Mouse (Mus musculus): ENCODE data around the gene Npas4. TPM values are rescaled to one million over a fixed set of nuclear protein-coding genes. Genes with fewer than 3 reads are reported as not detected.
"Not testable (repeated sequence)": the region's sequence is repeated elsewhere in the genome, so short reads cannot be mapped to it uniquely, and the experiment has no call there.

The Npas4 gene
- under 1 TPM in 1 of 2 experiments, not detected in 1; 0.12 TPM for total RNA-seq (2021)
- long read RNA-seq, experiment 1 = 0 reads
- long read RNA-seq, experiment 2 = 0 reads

GRCm38 (mm10) chr19:4990256-4990625 lies at the start of gene Npas4:
Gene Npas4, minus strand, starts transcription at chr19:4990316.
- no peak for DNase-seq

GRCm38 (mm10) chr19:5039301-5040114 lies 49.4 kb upstream of the Npas4 start:
- DNase-seq = no peak

- peak; percentile 88 for DNase-seq
Observed at GRCm38 (mm10) chr19:5038709-5039156, 48.6 kb upstream of the Npas4 start, which contains the start of the genes B4gat1 and AC124502.3. Gene B4gat1, plus strand, starts transcription at chr19:5038826. Gene AC124502.3, plus strand, starts transcription at chr19:5038891.

GRCm38 (mm10) chr19:5037678-5038571 lies 47.8 kb upstream of the Npas4 start:
- DNase-seq = peak; percentile 68

GRCm38 (mm10) chr19:5036577-5036976 lies 46.5 kb upstream of the Npas4 start:
- no peak for DNase-seq

GRCm38 (mm10) chr19:5032686-5033085 lies 42.6 kb upstream of the Npas4 start:
- DNase-seq = no peak

GRCm38 (mm10) chr19:5026111-5026510 lies 36.0 kb upstream of the Npas4 start:
- DNase-seq = no peak

- DNase-seq = peak; percentile 88
Observed at GRCm38 (mm10) chr19:5023621-5024479, 33.7 kb upstream of the Npas4 start, which contains the start of gene Slc29a2. Gene Slc29a2, plus strand, starts transcription at chr19:5023860.

- no peak for DNase-seq
Observed at GRCm38 (mm10) chr19:5021416-5021815, 31.3 kb upstream of the Npas4 start.

- DNase-seq = no peak
Observed at GRCm38 (mm10) chr19:5018191-5018590, 28.1 kb upstream of the Npas4 start.

GRCm38 (mm10) chr19:5017611-5018010 lies 27.5 kb upstream of the Npas4 start:
- no peak for DNase-seq

GRCm38 (mm10) chr19:5016782-5017181 lies 26.7 kb upstream of the Npas4 start:
- DNase-seq = peak; percentile 75

GRCm38 (mm10) chr19:5016221-5016742 lies 26.2 kb upstream of the Npas4 start:
- DNase-seq = no peak

- peak; percentile 32 for DNase-seq
Observed at GRCm38 (mm10) chr19:5014961-5015398, 24.9 kb upstream of the Npas4 start.

GRCm38 (mm10) chr19:5013138-5013537 lies 23.0 kb upstream of the Npas4 start:
- DNase-seq = no peak

- no peak for DNase-seq
Observed at GRCm38 (mm10) chr19:5004925-5005324, 14.8 kb upstream of the Npas4 start.

GRCm38 (mm10) chr19:5003644-5004043 lies 13.5 kb upstream of the Npas4 start:
- not testable (repeated sequence) for DNase-seq

- peak; percentile 77 for DNase-seq
Observed at GRCm38 (mm10) chr19:5001666-5002406, 11.7 kb upstream of the Npas4 start.

- no peak for DNase-seq
Observed at GRCm38 (mm10) chr19:4999445-5000140, 9.5 kb upstream of the Npas4 start.

- no peak for DNase-seq
Observed at GRCm38 (mm10) chr19:4994043-4994442, 3.9 kb upstream of the Npas4 start.

Data from gastrocnemius, postnatal 10 days (tissue).